Mouse (Mus musculus): ENCODE data around the gene Zfp992.
"Not testable (repeated sequence)": the region's sequence is repeated elsewhere in the genome, so short reads cannot be mapped to it uniquely, and the experiment has no call there.

GRCm38 (mm10) chr4:146509029-146509428, 60.2 kb downstream of the Zfp992 start:
- TF ChIP-seq CTCF (IDR thresholded peaks at IDR 0.05; ENCODE audit: borderline replicate concordance, insufficient read depth, low read depth, low read length); POLR2A (IDR thresholded peaks at IDR 0.05; ENCODE audit: borderline replicate concordance, insufficient read depth, low read length): not testable (repeated sequence)

Data from cerebellum, adult 2 months (tissue).